Mouse (Mus musculus) Patski (cell line): ENCODE data around the gene Xpc. TPM values are rescaled to one million over a fixed set of nuclear protein-coding genes. Genes with fewer than 3 reads are reported as not detected.

Experiments used
- ATAC-seq: fragments of 100-300 bp; one replicate; pipeline ENCODE4 v1.8.0; 2021
- CTCF ChIA-PET: fragments of 350-600 bp; sonication (Branson Sonifier 250); formaldehyde crosslinking; loops from one replicate; lab custom pipeline; 2022; ENCODE audit warnings: inconsistent platforms; lab: Charles Lee
- POLR2A ChIA-PET: fragments of 350-600 bp; sonication (Branson Sonifier 250); formaldehyde crosslinking; loops from one replicate; lab custom pipeline; 2022; ENCODE audit warnings: antibody characterized with exemption, inconsistent platforms; lab: Charles Lee
- DNase-seq: peaks from one replicate; pipeline ENCODE4 v3.0.0-alpha.2; 2011; ENCODE audit warnings: low read depth, low spot score
- H3K27me3 ChIP-seq: fragments of 371-371 bp; one replicate; pipeline ENCODE4 v1.5.1; 2021
- CTCF ChIP-seq: fragments of 100-300 bp; IDR thresholded peaks from one replicate; pipeline ENCODE4 v1.5.1; 2021
- in situ Hi-C: fragments of 300-500 bp; cut with MboI; formaldehyde crosslinking; loops from 3 replicates; pipeline ENCODE4 v1.11.1; 2018; ENCODE audit warnings: low pct_unique_long_range_greater_than_20kb, mixed read lengths
- polyA plus RNA-seq: library from polyadenylated mRNA; unstranded; gene quantifications from one replicate; pipeline ENCODE4 v1.2.3, GENCODE M21; 2021

Gene Xpc
- polyA plus RNA-seq: 45.1 TPM

DNA sequence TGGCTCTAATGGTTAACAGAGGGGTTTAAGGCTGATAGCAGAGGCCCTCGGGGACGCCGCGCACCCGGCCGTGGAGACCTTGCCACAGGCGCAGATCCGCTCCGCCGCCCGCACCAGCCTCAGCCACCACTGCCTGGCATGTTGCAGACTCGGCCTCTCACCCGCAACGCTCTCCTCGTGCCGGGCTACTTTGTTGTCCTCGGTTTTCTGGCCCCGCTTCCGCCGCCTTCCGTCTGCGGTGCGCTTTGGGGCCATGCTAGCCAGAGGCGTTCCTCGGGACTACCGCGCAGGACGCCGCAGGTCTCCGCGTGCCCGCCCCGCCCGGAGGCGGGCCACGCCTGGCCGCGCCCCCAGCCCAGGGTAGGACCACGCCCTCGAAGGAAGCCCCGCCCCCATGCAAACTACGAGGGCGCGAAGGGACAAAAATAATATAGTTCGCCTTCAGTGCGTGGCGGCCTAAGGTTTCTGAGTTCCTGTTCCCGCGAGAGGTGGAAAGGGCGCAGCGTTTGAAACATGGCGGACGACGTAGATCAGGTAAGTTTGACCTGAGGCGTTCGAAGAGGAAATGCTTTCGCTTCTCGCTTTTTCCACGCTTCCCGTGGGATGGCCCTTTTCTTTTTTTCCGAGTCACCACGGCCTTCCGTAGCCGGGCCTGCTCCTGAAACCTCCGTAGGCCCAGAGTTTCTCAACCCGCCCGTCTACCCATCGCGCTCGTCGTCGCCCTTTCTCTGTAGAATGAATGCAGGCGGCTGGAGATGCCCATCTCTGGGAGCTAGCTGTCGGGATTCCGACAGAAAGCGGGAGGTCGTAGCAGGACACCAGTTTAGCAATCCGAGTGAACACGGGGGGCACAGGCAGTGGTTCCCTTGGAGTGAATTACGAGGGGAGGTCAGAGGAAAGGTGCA is at the start of gene Xpc, which contains the start of gene Lsm3:
Gene Xpc, minus strand, starts transcription at position 344 of the 905 bp plus-strand sequence.
Gene Lsm3, plus strand, starts transcription at position 384 of the 905 bp plus-strand sequence.
- TF ChIP-seq CTCF: no peak
- peak; percentile 89 for DNase-seq
- no peaks in the 10 kb centered on the region for H3K27me3 ChIP-seq
- ChIA-PET POLR2A (no interaction called here), CTCF (no interaction called here)
- in situ Hi-C loops: loop anchor here (10.0 kb wide), 1 partner anchor 549 kb away; no protein-coding TSS in a partner anchor
- peak; percentile 94 for ATAC-seq

DNA sequence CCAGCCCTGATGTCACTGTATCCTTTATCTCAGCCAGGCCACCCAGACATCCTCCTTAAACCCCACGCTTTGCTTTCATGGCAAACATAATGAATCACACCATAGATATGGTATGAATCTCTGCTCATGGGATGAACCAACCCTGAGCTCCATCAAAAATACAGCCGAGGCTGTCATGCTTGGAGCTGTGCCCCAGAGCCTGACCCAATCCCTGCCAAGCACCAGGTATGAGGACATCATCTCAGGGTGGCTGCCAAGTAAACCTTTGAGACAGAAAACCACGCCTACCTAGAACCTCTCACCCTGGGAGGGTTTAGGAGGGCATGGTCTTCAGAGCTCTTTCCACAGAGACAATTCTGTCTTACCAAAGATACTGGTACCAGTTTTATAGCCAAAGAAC is 47.3 kb upstream of the Xpc start:
- TF ChIP-seq CTCF: no peak
- ATAC-seq (peak; percentile 79), DNase-seq (peak; percentile 93)
- ChIA-PET POLR2A (no interaction called here), CTCF (interaction anchor here (0.7 to 3.2 kb wide), 9 partner anchors 9 to 182 kb away, joined by 3 to 11 read pairs (median 4); no protein-coding TSS in a partner anchor)
- no peaks in the 10 kb centered on the region for H3K27me3 ChIP-seq
- in situ Hi-C loops: no loop called here

DNA sequence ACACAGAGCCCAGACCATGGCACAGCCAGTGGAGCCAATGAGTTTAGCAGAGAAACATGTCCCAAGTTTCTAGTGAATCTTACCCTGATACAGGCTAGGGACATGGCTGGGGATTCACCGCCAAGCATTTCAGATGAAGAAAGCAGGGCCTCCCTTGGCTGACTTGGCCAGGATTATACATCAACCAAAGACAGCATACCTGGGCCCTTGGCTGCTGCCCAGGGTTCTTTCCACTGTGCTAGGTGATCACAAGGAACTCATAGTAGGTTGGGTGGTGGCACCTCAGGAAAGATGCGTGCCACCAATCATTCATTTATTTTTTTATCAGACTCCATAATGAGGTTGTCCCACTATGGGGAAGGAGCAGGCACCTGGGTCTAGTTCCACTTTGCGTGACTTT is 44.5 kb upstream of the Xpc start:
- DNase-seq (no peak), ATAC-seq (no peak)
- ChIA-PET CTCF (interaction anchor here (3.3 kb wide), 1 partner anchor 10 kb away, joined by 10 read pairs; no protein-coding TSS in a partner anchor), POLR2A (no interaction called here)
- H3K27me3 ChIP-seq: no peaks in the 10 kb centered on the region
- in situ Hi-C loops: no loop called here
- TF ChIP-seq CTCF: no peak

- DNase-seq (no peak), ATAC-seq (no peak)
- TF ChIP-seq CTCF: no peak
- in situ Hi-C loops: no loop called here
- H3K27me3 ChIP-seq: no peaks in the 10 kb centered on the region
- ChIA-PET POLR2A (no interaction called here), CTCF (interaction anchor here (1.5 to 3.3 kb wide), 3 partner anchors 10 to 19 kb away, joined by 6 to 10 read pairs (median 7); no protein-coding TSS in a partner anchor)
These were observed 43.7 kb upstream of the Xpc start for GRCm38 (mm10) chr6:91559371-91559770.

GRCm38 (mm10) chr6:91558565-91558964 is 42.9 kb upstream of the Xpc start:
- in situ Hi-C loops: no loop called here
- ChIA-PET CTCF (interaction anchor here (1.5 to 3.3 kb wide), 3 partner anchors 9 to 18 kb away, joined by 6 to 10 read pairs (median 7); no protein-coding TSS in a partner anchor), POLR2A (no interaction called here)
- ATAC-seq (no peak), DNase-seq (no peak)
- H3K27me3 ChIP-seq: no peaks in the 10 kb centered on the region
- no peak for TF ChIP-seq CTCF

- no peak for TF ChIP-seq CTCF
- CTCF ChIA-PET: interaction anchor here (1.3 to 3.3 kb wide), 4 partner anchors 9 to 19 kb away, joined by 3 to 12 read pairs (median 4); no protein-coding TSS in a partner anchor
- no peak for DNase-seq
- POLR2A ChIA-PET: interaction anchor here (0.7 kb wide), 1 partner anchor 20 kb away, joined by 3 read pairs; no protein-coding TSS in a partner anchor
- in situ Hi-C loops: no loop called here
- no peak for ATAC-seq
- no peaks in the 10 kb centered on the region for H3K27me3 ChIP-seq
These were observed 37.0 kb upstream of the Xpc start for GRCm38 (mm10) chr6:91552693-91553092.

GRCm38 (mm10) chr6:91551671-91552070 is 36.0 kb upstream of the Xpc start:
- CTCF ChIA-PET: interaction anchor here (1.1 to 3.3 kb wide), 4 partner anchors 8 to 17 kb away, joined by 3 to 12 read pairs (median 4); no protein-coding TSS in a partner anchor
- DNase-seq: no peak
- no peak for TF ChIP-seq CTCF
- POLR2A ChIA-PET: interaction anchor here (0.7 kb wide), 1 partner anchor 19 kb away, joined by 3 read pairs; no protein-coding TSS in a partner anchor
- in situ Hi-C loops: no loop called here
- H3K27me3 ChIP-seq: no peaks in the 10 kb centered on the region
- ATAC-seq: no peak

GRCm38 (mm10) chr6:91549621-91550020 is 33.9 kb upstream of the Xpc start:
- in situ Hi-C loops: no loop called here
- ChIA-PET POLR2A (no interaction called here), CTCF (interaction anchor here (1.0 to 2.7 kb wide), 5 partner anchors 10 to 17 kb away, joined by 3 to 10 read pairs (median 4); no protein-coding TSS in a partner anchor)
- TF ChIP-seq CTCF: no peak
- H3K27me3 ChIP-seq: no peaks in the 10 kb centered on the region
- ATAC-seq (no peak), DNase-seq (no peak)

DNA sequence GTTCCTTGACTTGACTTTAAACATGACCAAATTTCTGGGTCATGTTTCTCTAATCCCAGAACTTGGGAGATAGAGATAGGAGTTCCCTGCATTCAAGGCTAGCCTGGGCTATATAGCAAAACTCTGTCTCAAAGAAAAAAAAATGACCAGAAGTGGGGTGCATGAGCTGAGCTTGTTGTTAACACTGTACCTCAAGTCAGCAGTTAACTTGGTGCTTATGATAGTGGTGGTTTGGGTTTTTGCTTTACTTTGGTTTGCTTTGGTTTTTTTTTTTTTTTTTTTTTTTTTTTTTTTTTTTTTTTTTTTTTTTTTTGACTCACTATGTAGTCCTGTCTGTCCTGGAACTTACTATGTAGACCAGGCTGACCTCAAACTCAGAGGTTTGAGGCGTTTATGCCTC is 31.6 kb upstream of the Xpc start:
- CTCF ChIA-PET: interaction anchor here (1.3 kb wide), 1 partner anchor 16 kb away, joined by 3 read pairs; no protein-coding TSS in a partner anchor
- in situ Hi-C loops: no loop called here

DNA sequence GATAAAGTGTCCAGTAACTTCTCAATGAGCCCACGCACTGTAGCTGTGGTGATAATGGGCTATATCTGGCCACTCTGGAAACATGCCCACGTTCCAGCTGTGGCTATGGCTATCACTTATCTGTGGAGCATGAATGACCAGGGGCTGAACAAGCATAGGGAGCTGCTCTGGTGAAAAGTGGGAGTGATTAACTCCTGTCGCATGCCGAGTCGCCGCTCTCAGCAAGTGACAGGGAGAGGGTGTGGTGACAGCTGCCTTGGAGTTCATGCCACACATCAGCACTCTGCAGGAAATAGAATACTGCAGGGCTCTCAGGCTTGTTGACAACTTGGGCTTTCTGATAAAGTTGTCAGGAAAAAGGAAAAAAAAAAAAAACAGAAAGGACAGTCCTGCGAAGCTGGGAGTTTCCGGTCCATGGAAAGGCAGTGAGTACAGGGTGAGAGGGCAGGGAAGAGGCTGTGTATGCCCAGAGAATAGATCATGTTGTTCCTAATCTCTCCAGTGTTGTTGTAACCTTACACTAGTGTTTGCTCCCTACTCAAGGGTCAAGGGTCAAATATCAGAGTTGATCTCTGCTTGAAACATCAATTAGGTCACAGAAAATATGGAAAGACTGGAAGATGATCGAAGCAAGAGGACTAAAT is 30.7 kb upstream of the Xpc start:
- H3K27me3 ChIP-seq: no peaks in the 10 kb centered on the region
- in situ Hi-C loops: no loop called here
- no peak for DNase-seq
- CTCF ChIA-PET: interaction anchor here (1.3 kb wide), 1 partner anchor 17 kb away, joined by 3 read pairs; no protein-coding TSS in a partner anchor
- TF ChIP-seq CTCF: no peak
- POLR2A ChIA-PET: interaction anchor here (0.6 to 0.9 kb wide), 2 partner anchors 34 to 221 kb away, joined by 3 to 6 read pairs; no protein-coding TSS in a partner anchor
- ATAC-seq: no peak

More for the DNA sequence above, 31.6 kb upstream of the Xpc start:
- TF ChIP-seq CTCF: no peak
- H3K27me3 ChIP-seq: no peaks in the 10 kb centered on the region
- no peak for DNase-seq
- ATAC-seq: no peak
- POLR2A ChIA-PET: interaction anchor here (0.9 kb wide), 1 partner anchor 34 kb away, joined by 6 read pairs; no protein-coding TSS in a partner anchor
